Mouse (Mus musculus): ENCODE measurements around the gene Nisch.

Gene Nisch

DNA sequence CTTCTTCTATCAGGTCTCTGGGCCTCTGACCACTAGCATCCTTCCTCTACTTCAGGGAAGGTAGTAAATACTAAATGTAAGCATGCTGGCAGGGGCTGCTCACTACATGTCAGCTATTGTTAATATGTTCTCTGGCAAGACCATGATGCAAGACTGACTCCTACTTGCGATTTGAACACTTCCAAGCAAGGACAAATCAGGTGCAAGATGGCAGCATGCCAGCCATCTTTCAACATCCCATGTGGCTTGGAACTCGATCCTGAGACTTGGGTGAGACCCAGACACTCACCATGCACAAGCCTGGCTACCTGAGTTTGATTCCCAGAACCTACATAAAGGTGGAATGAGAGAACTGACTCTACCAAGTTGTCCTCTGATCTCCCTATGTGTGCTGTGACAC is 24.8 kb downstream of the Nisch start:
- DNase-seq (ENCODE audit: low spot score): no peak

DNA sequence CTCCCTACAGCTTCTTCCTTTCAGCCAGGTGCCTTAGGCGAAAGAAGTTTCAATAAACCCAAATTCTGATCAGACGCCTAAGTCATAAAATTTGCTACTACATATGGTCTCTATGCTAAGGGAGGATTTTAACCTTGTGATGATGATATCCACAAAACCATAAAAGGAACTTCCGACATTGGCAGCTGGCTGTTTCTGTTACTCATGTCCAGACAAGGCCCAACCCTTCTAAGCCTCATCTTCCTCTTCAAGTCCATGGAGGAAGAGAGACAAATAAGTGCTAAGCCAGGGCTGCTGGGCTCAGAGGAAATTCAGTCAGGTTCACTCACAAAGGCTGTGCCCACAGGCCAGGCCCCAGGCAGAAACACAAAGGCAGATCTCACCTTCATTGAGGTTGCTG is 27.4 kb downstream of the Nisch start:
- no peak for DNase-seq (ENCODE audit: low spot score)

DNA sequence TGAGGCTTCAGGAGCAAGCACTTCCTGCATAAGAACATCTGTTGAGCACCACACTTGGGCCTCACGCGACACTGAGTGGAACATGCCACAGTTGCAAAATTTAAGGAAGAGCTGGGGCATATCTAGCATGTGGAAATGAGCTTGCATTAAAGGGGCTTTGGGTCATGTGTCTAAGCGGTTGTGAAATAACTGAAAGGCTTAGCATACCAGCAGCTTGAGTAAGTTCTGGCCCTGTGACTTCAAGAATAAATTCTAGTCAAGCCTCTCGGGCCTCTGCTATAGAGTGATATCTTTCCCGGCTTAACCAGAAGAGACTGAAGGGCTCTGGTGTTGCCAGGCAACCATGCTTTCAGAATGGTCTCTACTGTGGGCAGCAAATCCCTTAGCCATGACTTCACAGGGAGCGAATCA is 28.0 kb downstream of the Nisch start:
- peak; percentile 47 for DNase-seq (ENCODE audit: low spot score)

DNA sequence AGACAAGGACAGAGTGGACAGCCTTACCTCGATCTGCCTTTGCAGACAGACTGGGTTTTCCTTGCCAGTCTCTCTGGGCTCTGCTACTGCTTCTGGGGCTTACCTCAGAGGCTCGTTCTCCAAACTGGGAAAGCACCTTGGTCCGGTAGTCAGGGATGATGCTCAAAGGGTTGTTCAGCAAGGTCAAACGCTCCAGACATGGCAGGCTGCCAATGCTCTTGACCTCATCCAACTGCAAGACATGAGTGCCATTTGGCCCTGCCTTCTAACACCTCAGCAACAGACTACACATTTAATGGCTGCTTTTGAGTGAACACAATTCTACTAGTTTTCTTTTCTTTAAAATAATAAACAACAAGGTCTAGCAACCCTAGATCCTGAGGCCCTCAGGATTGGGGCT is 30.1 kb downstream of the Nisch start:
- no peak for DNase-seq (ENCODE audit: low spot score)

DNA sequence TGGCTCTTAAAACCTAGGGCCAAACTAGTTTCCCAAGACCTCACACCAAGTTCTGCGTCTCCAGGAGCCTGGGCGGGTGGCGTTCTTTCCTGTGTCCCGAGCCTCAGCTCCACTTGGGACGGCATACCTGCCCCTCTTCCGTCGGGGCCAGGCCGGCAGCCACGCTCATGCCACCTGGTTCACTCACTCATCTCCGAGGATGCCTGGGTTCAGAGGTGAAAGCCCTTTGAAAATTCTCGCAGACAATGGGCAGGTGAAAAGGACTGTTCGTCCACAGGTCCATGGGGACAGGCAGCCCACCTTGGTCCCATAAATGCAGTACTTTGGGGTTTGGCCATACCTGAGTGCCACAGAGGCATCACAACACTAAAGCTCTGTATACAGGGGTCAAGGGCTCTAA is 32.6 kb downstream of the Nisch start:
- DNase-seq (ENCODE audit: low spot score): no peak

DNA sequence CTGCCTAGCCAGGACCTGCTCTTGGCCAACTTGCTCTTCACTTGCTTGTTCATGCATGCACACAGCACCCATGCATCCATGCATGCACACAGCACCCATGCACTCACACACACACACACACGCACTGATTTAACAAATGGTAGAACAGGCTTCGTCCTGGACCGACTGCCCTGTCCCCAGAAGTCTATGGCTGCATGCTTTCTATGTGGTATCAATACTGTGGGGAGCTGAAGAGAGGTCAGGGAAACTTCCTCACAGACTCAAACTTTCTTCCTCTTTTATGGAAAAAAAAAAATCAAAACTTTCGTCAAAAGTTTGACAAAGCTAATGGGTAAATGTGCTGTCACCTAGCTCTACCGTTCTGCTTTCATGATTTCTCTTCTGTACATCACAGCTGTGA is 33.2 kb downstream of the Nisch start:
- no peak for DNase-seq (ENCODE audit: low spot score)

DNA sequence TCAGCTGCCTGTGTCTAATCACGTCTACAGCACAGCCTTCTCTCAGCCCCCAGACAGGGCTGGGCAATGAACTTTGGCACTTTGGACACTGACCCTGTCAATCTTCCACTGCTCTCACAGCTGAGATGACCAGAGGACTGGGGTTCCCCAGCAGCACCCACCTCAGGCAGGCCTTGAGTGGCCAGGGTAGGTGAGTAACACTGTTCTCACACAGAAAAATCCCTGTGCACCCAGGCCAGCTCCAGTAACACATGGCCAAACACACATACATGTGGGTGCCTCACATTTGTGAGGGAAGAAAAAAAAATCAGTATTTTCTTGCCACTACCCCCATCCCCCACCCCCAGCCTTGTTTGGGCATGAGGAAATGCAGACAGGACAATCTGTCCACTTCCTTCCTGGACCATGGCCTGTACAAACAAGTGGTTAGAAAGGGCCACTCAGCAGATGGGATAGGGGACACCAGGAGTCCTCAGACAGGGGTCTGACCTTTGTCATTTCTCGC is 33.9 kb downstream of the Nisch start:
- peak; percentile 21 for DNase-seq (ENCODE audit: low spot score)

DNA sequence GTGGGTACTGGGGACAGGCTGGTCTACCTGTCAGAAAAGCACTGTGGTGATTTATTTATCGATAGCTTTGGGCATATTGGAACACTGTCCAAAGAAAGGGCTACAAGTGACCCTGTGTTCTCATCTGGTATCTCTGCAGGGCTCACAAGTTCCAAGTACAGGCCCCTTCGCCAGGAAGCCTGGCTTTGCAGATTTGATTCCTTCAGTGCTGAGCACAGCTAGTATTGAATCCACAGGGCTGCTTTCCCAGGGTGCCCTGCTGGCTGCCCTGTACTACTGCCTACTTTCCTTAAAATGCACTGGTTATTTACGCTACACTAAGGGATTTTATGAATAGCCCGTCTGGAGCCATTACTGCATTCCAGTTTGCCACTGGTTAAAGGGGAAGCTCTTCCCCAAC is 35.2 kb downstream of the Nisch start:
- no peak for DNase-seq (ENCODE audit: low spot score)

DNA sequence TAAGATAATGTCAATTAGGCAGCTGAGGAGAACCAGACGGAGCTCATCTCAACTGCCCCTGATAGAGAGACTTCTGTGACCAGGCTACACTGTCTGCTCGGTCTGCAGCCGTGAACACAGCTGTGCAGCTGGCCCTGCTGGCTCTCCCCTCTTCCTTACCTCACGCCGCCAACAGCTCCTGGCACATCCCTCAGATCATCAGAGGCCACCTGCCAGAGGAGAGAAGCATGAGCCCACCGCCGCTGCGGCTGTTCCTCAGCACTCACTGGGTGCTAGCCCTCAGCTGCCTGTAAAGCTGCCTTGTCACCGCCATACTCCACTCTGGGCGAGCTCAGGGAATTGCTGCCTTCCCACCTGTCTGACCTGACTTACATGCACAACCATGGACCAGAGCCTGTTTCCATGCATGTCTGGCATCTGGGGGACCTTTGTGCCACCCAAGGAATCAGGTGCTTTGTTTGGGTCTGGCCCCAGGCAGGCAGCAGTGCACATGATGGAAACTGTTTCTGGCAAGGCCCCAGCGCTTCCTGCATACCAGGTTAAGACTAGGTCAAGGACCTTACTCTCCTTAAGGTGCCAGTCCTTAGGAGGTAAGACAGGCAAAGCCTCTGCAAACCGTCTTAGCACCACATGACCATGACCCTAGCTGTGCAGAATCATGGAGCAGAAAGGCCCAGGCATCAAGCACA is 36.9 kb downstream of the Nisch start:
- no peak for DNase-seq (ENCODE audit: low spot score)

DNA sequence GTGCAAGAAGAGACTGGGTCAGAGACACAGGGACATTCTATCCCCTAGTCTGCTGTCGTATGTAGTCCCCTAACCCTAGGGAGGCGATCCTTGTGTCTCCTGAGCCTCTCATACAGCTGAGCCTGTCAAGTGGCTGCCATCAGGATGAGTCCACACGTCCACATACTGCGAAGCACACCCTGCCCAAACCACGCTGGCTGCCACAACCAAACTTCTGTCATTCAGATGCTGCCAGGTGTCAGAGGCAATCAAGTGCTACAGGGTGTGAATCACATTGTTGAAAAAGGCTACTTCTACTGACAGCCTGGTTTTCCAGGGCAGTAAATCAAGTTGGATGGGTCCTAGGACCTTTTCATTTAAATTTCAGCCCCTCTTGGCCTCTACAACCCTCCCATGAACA is 39.0 kb downstream of the Nisch start:
- DNase-seq (ENCODE audit: low spot score): no peak

DNA sequence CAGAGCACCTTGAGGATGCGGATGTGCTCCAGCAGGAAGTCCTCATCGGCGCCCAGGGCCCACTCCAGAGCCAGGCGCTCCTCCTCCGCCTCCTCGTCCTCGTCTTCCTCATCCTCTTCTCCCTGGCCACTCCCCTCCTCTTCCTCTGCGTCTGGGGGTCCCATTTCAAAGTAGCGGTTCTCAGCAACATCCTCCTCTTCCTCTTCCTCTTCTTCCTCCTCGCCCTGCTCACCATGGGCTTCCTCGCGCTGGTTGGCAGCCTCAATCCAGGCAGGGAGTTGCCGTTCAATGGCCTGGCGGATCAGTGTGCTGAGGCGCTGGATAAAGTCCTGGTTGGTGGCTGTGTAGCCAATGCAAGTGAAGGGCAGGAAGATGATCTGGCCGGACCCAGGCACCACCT is 39.5 kb downstream of the Nisch start:
- no peak for DNase-seq (ENCODE audit: low spot score)

DNA sequence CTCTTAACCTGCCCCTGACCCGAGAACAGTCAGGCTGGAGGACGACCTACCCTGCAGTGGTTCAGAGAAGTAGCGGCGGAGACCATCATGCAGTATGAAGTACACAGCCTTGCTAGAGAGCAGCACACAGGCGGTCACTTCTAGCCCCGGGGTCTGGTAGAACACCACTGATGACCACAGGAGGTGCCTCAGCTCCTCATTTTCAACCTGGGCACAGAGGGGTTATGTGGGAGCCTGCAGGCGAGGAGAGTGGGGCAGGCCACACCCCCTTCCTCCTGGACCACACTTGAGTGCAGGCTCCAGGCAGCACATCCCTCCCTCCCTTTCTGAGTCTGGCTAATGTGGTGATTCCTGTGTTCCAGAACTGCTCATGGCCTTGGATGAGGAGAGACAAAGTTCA is 43.2 kb downstream of the Nisch start:
- no peak for DNase-seq (ENCODE audit: low spot score)

DNA sequence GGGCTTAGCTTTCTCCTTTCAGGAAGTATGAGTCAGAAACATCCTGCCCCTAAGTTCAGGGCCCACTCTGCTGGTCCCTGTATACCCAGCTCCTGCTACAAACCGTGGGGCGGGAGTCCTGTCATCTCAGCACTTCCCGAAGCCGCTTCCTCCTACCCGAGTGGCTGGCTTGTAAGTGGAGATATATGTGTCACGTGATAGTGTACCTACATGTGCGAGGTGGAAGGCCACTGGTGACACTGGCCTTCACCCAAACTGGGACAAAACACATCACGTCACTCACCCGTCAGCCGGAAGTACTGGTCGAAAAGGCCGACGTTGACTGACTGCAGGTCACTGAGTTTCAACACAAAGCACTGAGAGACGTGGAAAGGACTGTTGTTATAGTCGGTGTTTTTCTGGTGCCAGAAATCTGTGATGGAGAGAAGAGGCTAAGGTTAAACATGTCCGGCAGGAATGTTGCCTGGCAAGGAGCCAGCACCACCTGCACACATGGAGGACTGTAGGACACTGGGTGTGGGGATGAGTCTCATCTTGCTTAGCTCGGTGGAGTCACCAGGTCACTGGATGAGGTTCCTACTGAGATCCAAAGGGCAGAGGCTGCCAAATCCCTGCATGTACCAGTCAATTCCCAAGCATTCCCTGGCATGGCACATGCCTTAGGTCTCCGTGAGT is 43.8 kb downstream of the Nisch start:
- DNase-seq (ENCODE audit: low spot score): no peak

DNA sequence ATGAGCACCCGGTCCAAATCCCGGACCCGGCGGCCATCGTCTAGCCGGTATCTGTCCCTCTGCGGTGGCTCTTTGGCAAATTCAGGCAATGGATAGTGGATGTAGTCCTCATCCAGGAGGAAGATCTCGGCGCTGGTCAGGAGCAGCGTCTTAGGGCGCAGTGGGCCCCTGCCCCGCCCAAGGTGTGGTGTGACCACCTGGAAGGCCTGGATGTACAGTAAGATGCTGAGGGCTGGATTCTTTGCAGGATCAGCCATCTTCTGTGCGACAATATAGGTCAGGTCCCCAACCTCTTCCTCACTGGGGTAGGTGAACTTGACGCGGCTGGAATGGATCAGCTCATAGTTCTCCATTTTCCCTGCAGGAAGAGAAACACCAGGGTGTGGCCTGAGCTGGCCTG is 44.9 kb downstream of the Nisch start:
- DNase-seq (ENCODE audit: low spot score): no peak

DNA sequence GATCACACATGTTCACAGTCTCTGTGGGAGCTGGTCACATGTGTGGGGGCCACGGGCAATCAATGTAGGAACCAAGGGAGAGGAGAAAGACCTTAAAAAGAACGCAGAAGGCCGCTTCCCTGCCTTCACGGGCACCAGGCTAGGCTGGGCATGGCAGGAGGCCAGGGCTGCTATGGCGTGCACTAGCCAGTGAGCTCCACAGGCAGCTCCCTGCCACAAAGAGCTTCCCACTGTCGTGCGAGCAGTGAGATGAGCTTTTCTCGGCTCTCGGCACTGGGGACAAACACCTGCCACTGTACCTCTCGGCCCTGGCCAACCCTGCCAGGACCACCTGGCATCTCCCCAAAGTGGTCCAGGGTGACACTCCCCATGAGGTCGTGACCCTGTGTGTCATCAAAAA is 45.4 kb downstream of the Nisch start:
- DNase-seq (ENCODE audit: low spot score): no peak

DNA sequence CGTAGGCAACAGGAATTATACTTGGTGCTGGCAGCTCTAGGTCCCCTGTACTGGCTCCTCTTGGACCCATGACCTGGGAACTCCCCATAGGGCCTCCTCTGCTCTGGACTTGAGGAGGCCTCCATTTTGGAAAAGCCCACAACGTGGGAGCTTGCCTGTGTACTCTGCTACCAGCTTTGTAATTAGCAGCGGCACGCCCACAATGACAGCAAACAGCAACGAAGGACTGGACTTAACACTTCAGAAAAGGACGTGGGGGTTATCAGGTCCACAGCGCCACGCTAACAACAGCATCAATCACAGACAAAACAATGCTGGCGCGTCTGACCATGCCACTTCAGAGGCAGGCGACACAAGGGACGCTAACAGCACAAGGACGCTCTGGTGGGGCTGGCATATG is 45.8 kb downstream of the Nisch start:
- DNase-seq (ENCODE audit: low spot score): no peak

DNA sequence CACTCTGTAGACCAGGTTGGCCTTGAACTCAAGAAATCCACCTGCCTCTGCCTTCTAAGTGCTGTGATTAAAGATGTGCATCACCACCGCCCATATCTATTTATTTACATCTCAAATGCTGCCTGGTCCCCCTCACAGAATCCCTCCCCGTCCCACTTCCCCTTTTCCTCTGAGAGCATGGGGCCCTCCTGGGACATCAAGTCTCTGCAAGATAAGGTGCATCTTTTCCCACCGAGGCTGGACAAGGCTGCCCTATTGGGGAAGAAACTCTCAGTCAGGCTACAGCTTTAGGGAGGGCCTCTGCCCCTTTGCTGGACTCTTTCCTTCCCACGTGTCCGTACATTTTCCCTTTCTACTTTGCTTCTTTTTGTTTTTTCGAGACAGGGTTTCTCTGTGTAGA is 47.2 kb downstream of the Nisch start:
- no peak for DNase-seq (ENCODE audit: low spot score)

DNA sequence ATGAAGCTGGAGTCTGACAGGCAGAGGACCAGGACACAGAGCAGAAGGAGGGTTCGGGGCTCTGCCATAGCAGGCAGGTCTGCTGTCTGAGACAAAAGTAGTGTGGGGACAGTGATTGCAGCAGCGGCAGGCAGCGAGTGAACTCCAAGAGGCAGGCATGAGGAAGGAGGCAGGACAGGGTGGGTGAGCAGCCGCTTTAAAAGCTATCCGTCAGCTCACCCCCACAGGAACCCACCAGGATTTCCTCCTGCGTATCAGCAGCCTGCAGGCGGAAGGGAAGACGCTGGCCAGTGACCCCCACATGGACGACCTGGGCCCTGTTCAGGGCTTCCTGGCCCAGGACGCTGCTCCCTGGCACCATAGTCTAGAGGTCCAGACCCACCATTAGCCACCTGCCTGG is 48.3 kb downstream of the Nisch start, which contains the start of gene Stab1:
Stab1 (minus strand) TSS at position 217 of the 400 bp plus-strand sequence.
- DNase-seq (ENCODE audit: low spot score): no peak

DNA sequence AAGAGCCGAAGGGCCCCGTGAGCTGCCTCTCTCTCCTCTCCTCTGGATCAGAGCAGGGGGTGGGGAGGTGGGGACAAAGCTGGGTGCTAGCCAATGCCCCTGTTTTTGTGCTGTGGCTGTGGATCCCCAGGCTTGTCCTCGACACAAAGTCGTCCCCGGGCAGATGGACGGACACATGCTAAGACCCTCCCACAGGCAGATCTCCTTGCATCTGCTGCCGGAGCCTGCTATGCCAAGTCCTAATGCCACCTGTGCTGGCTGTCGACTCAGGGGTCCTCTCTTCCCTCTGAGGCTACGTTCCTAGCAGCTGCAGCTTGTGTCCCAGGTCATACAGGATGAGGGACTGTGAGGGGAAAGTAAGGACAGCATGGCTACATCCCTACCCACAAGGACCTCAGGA is 49.9 kb downstream of the Nisch start:
- DNase-seq (ENCODE audit: low spot score): no peak

DNA sequence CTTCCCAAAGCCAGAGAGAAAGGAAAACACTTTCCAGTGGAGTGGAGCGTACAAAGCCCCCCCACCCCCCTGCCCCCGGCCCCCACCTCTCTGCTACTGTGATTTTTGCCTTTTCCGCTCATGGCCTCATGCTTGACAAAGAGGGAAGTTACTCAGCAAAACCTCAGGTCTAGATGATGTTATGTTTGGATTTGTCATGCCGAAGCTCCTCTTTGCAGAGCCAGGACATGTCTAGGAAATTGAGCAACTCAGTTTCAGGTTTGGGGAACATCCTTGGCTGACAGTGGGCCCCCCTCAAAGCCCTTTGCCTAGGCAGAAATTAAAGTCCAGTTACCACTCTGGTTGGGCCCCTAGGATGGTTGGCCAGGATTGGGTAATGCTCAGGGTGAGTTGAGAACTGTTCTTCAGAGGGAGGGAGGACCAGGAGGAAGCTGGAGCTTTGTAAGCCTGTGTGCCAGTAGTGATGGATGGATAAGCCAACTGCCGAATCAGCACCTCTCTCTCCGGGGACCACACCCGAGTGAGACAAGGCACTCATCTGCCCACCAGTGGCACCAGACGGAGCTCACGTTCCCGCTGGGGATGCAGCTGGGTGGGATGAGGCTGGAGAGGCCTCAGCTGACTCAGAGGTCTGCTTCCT is 50.6 kb downstream of the Nisch start:
- DNase-seq (ENCODE audit: low spot score): no peak

DNA sequence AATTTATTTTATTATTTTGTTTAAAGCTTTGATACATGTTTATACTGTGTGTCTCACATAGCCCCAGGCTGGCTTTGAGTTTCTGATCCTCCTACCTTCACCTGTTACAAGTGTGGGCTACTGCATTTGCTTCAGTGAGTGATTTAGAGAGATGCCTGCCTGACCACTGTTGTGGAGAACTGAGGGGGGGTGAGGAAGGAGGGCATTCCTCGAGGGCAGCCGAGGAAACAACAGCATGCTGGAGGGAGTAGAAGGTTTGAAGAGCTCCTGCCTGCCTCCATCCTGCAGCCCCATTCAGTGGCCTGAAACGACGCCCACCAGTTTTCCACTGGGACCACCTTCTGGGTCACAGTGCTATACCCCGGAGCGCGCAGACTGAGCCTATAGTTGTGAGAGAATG is 51.3 kb downstream of the Nisch start:
- no peak for DNase-seq (ENCODE audit: low spot score)

DNA sequence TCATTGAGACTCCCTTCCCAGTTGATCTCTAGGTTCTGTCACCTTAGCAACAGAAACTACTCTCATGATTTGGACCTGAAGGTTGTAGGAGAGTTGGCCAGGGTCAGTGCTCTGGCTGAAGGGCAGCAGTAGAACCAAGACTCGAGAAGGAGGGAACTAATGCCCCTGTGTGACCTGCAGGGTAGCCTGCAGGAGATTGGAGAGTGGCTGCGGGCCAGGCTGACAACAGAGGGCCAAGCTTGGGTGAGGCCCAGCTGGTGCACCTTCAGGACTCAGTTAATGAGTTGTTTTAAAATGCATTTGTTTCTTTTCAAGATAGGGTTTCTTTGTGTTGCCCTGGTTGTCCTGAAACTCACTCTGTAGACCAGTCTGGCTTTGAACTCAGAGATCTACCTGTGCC is 51.7 kb downstream of the Nisch start:
- no peak for DNase-seq (ENCODE audit: low spot score)

DNA sequence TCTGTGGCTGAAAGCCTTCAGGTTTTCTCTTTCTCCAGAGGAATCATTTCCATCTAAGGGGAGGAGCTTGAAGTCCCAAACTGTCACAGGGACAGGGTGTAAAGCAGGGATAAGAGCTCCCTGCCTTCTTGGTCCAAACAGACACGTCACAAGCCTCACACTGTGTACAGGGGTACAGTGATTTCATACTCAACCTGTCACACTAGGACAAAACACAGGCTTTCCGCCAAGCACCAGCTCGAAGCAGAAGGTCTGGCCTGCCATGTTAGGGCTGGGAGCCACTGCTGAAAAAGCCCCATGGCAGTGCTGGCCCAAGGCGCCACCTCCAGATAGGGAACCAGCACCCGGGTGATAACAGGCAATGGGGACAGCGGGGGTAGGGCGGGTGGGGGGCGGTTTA is 52.7 kb downstream of the Nisch start:
- DNase-seq (ENCODE audit: low spot score): no peak

Measured in embryo, embryonic 10.5 days (tissue).